Mouse (Mus musculus): Measurements from ENCODE around the gene Rragc.

GRCm38 (mm10) chr4:123962721-123963120 lies 45.5 kb downstream of the Rragc start:
- TF ChIP-seq EP300 (IDR thresholded peaks at IDR 0.05; ENCODE audit: insufficient read depth, low read depth, low read length) (no peak), POLR2A (IDR thresholded peaks at IDR 0.05; ENCODE audit: insufficient read depth, low read length) (no peak), CTCF (IDR thresholded peaks at IDR 0.05; ENCODE audit: low read depth, low read length) (no peak)
